Mouse (Mus musculus): ENCODE data around the gene Hrk. TPM values are rescaled to one million over a fixed set of nuclear protein-coding genes. Genes with fewer than 3 reads are reported as not detected.

Gene Hrk
- polyA plus RNA-seq, 1 experiment from 2014 or later = not detected

DNA sequence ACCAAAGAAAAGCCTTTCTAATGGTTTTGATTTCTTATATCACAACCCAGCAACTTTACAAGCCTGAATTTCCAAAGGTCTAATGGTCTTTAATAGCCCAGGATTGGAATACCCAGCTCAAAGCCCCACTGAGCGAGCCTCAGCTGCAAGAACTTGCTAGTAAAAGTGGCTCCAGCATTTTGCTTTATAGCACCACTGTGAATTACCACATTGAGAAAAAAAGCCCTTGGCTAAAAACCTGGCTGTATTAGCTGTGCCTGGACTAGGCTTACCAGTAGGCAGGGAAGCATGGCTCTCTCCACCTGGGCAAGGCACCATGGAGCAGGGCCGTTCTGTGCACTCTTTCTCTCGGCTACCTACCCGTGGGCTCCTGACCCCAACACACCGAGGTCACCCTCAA, 28.1 kb upstream of the Hrk start:
- Histone ChIP-seq H3K27ac (replicated peaks; ENCODE audit: low read depth, low read length) (0 out of 2 replicates have a peak overlapping the region, but pooled peaks have one; percentile 10), H3K27me3 (ENCODE audit: control insufficient read depth, insufficient read depth, low read length) (no peaks in the 10 kb centered on the region), H3K4me3 (ENCODE audit: low read depth, low read length) (no peak overlapping the region), H3K36me3 (ENCODE audit: control insufficient read depth, insufficient read depth, low read length) (no peaks in the 10 kb centered on the region; the same call in 1 of the 2 replicates), H3K4me2 (ENCODE audit: low read depth, severe bottlenecking) (no peak overlapping the region), H3K9ac (ENCODE audit: low read length) (no peak overlapping the region), H3K4me1 (ENCODE audit: control insufficient read depth, insufficient read depth, low read length) (0 out of 2 replicates have a peak, but pooled peaks cover 2% of the 10 kb centered on the region), H3K9me3 (ENCODE audit: control insufficient read depth, low read length) (no peaks in the 10 kb centered on the region)
- WGBS = 67% methylated on average over 5 of the region's 5 CpGs
- ATAC-seq (ENCODE audit: insufficient number of reproducible peaks, low FRiP score, low TSS enrichment, low read depth) (no peak), DNase-seq (ENCODE audit: low spot score) (no peak)

DNA sequence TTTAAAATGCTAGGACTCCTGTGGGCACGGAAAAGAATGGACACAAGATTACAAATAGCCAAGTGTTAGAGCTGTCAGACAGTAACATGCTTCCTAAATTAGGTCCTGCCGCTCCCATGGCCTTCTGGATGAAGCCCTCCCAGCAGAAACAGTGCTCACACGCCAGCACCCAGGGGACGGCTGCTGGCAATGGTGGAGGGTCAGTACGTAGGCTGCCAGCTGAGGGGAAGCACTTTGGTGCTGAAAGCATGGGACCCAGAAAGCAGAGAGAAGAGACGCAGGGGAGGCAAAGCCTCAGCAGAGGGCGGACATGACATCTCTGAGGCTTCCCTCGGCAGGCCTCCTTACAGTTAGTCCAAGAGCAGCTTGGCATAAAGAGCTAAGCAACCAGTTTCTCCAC, 24.8 kb upstream of the Hrk start:
- 0 out of 2 replicates have a peak, but pooled peaks cover 2% of the 10 kb centered on the region for H3K4me1 ChIP-seq (ENCODE audit: control insufficient read depth, insufficient read depth, low read length)
- H3K4me3 ChIP-seq (ENCODE audit: low read depth, low read length) = no peak overlapping the region
- H3K9me3 ChIP-seq (ENCODE audit: control insufficient read depth, low read length) = no peaks in the 10 kb centered on the region
- H3K27me3 ChIP-seq (ENCODE audit: control insufficient read depth, insufficient read depth, low read length) = no peaks in the 10 kb centered on the region
- no peak overlapping the region for H3K4me2 ChIP-seq (ENCODE audit: low read depth, severe bottlenecking)
- no peak overlapping the region for H3K9ac ChIP-seq (ENCODE audit: low read length)
- ATAC-seq (ENCODE audit: insufficient number of reproducible peaks, low FRiP score, low TSS enrichment, low read depth) (no peak), DNase-seq (ENCODE audit: low spot score) (no peak)
- peaks cover 3% of the 10 kb centered on the region; the same call in 1 of the 2 replicates for H3K36me3 ChIP-seq (ENCODE audit: control insufficient read depth, insufficient read depth, low read length)
- H3K27ac ChIP-seq (replicated peaks; ENCODE audit: low read depth, low read length) = no peak overlapping the region
- 92% methylated on average over 8 of the region's 8 CpGs for WGBS

GRCm38 (mm10) chr5:118142471-118142870, 22.0 kb upstream of the Hrk start:
- Histone ChIP-seq H3K4me2 (ENCODE audit: low read depth, severe bottlenecking) (no peak overlapping the region), H3K27me3 (ENCODE audit: control insufficient read depth, insufficient read depth, low read length) (no peaks in the 10 kb centered on the region), H3K36me3 (ENCODE audit: control insufficient read depth, insufficient read depth, low read length) (peaks cover 3% of the 10 kb centered on the region; the same call in 1 of the 2 replicates), H3K9ac (ENCODE audit: low read length) (no peak overlapping the region), H3K4me1 (ENCODE audit: control insufficient read depth, insufficient read depth, low read length) (no peaks in the 10 kb centered on the region), H3K4me3 (ENCODE audit: low read depth, low read length) (no peak overlapping the region), H3K9me3 (ENCODE audit: control insufficient read depth, low read length) (no peaks in the 10 kb centered on the region), H3K27ac (replicated peaks; ENCODE audit: low read depth, low read length) (no peak overlapping the region)
- ATAC-seq (ENCODE audit: insufficient number of reproducible peaks, low FRiP score, low TSS enrichment, low read depth) (no peak), DNase-seq (ENCODE audit: low spot score) (no peak)
- WGBS = 85% methylated on average over 8 of the region's 8 CpGs

DNA sequence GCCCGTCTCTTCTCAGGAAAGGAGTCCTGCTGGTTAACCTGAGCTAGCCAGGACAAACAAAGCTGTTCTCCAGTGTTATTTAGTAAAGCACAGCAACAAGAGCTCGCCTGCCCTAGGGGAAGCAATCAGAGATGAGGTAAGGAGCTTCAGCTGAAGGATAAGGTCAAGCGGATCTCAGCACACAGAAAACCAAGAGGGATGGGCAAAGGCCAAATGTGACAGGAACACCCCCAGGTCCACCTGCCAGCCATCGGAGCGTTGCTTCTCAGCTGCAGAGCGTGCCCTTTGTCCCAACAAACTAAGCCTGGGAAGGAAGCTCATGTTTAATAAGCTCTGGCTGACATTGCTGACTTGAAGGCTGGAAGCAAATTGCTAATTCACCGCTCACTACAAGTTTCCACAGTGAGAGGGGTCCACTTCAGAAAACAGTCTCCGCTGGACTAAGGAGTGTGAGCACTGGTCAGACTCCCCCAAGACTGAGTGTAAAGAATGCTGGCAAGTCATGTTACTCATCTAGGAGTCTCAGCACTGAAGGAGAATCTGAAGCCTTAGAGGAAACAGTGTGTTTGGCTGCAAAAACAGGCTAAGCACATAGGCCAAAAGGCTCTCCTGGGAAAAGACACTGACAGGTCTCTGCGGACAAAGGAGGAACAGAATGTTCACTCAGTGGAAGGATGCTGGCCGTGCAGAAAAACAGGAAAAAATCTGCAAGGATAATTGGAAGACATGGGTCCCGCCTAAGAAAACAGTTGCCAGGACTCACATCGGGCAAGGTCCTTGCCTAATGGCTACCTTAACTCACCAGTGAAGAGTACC, 21.0 kb upstream of the Hrk start:
- Histone ChIP-seq H3K36me3 (ENCODE audit: control insufficient read depth, insufficient read depth, low read length) (peaks cover 3% of the 10 kb centered on the region; the same call in 1 of the 2 replicates), H3K27me3 (ENCODE audit: control insufficient read depth, insufficient read depth, low read length) (no peaks in the 10 kb centered on the region), H3K9ac (ENCODE audit: low read length) (no peak overlapping the region), H3K4me1 (ENCODE audit: control insufficient read depth, insufficient read depth, low read length) (no peaks in the 10 kb centered on the region), H3K27ac (replicated peaks; ENCODE audit: low read depth, low read length) (no peak overlapping the region), H3K4me3 (ENCODE audit: low read depth, low read length) (no peak overlapping the region), H3K9me3 (ENCODE audit: control insufficient read depth, low read length) (no peaks in the 10 kb centered on the region), H3K4me2 (ENCODE audit: low read depth, severe bottlenecking) (no peak overlapping the region)
- WGBS = 89% methylated on average over 12 of the region's 12 CpGs
- ATAC-seq (ENCODE audit: insufficient number of reproducible peaks, low FRiP score, low TSS enrichment, low read depth) = no peak
- DNase-seq (ENCODE audit: low spot score) = no peak

GRCm38 (mm10) chr5:118144327-118144726, 20.1 kb upstream of the Hrk start:
- Histone ChIP-seq H3K4me3 (ENCODE audit: low read depth, low read length) (no peak overlapping the region), H3K9me3 (ENCODE audit: control insufficient read depth, low read length) (no peaks in the 10 kb centered on the region), H3K36me3 (ENCODE audit: control insufficient read depth, insufficient read depth, low read length) (peaks cover 3% of the 10 kb centered on the region; the same call in 1 of the 2 replicates), H3K27me3 (ENCODE audit: control insufficient read depth, insufficient read depth, low read length) (no peaks in the 10 kb centered on the region), H3K4me1 (ENCODE audit: control insufficient read depth, insufficient read depth, low read length) (no peaks in the 10 kb centered on the region), H3K9ac (ENCODE audit: low read length) (no peak overlapping the region), H3K4me2 (ENCODE audit: low read depth, severe bottlenecking) (no peak overlapping the region), H3K27ac (replicated peaks; ENCODE audit: low read depth, low read length) (no peak overlapping the region)
- no peak for DNase-seq (ENCODE audit: low spot score)
- ATAC-seq (ENCODE audit: insufficient number of reproducible peaks, low FRiP score, low TSS enrichment, low read depth) = no peak
- 89% methylated on average over 4 of the region's 4 CpGs for WGBS

DNA sequence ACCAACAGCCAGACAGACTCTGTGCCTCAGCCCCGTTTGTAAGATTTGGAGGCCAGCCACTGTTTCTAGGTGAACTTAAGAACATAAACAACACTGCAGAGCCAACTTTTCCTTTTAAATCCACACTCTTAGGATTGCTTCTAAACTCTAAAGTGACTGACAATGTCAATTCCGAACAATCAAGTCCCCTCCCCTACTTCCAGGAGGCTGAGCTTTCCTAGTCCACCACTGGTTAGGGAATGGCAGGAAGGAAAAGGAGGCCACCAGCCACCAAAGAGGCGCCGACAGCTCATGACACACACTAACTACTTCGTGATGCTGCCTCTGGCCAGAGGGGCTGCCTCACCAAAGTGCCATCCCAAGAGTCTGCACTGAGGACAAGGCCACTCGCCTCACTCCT, 19.7 kb upstream of the Hrk start:
- no peak overlapping the region for H3K4me2 ChIP-seq (ENCODE audit: low read depth, severe bottlenecking)
- no peaks in the 10 kb centered on the region for H3K9me3 ChIP-seq (ENCODE audit: control insufficient read depth, low read length)
- no peaks in the 10 kb centered on the region for H3K27me3 ChIP-seq (ENCODE audit: control insufficient read depth, insufficient read depth, low read length)
- no peak overlapping the region for H3K4me3 ChIP-seq (ENCODE audit: low read depth, low read length)
- no peak overlapping the region for H3K9ac ChIP-seq (ENCODE audit: low read length)
- H3K4me1 ChIP-seq (ENCODE audit: control insufficient read depth, insufficient read depth, low read length) = no peaks in the 10 kb centered on the region
- no peak overlapping the region for H3K27ac ChIP-seq (replicated peaks; ENCODE audit: low read depth, low read length)
- no peak for DNase-seq (ENCODE audit: low spot score)
- peaks cover 3% of the 10 kb centered on the region; the same call in 1 of the 2 replicates for H3K36me3 ChIP-seq (ENCODE audit: control insufficient read depth, insufficient read depth, low read length)
- WGBS = 81% methylated on average over 6 of the region's 6 CpGs
- ATAC-seq (ENCODE audit: insufficient number of reproducible peaks, low FRiP score, low TSS enrichment, low read depth) = no peak

DNA sequence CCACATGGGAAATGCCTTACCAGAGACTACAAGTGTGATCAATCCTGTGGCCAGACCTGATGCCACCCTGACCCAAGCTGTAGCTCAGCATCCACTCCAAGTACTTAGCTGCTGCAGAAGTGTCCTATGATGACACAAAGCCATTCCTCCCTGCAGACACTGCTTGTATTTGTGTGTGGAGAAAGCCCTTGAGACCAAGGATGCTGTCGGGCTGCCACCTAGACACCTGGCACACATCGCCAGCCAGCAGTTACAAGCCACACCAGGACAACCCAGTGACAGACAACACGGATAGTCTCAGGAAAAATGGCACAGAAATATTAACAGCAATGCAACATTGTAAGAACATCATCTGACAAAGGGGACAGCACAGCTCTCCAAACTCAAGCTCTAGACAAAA, 19.0 kb upstream of the Hrk start:
- DNase-seq (ENCODE audit: low spot score) = no peak

GRCm38 (mm10) chr5:118145999-118146679, 18.3 kb upstream of the Hrk start:
- no peaks in the 10 kb centered on the region for H3K9me3 ChIP-seq (ENCODE audit: control insufficient read depth, low read length)
- H3K4me3 ChIP-seq (ENCODE audit: low read depth, low read length) = no peak overlapping the region
- peaks cover 4% of the 10 kb centered on the region; the same call in 1 of the 2 replicates for H3K36me3 ChIP-seq (ENCODE audit: control insufficient read depth, insufficient read depth, low read length)
- WGBS = 93% methylated on average over 15 of the region's 15 CpGs
- no peak for ATAC-seq (ENCODE audit: insufficient number of reproducible peaks, low FRiP score, low TSS enrichment, low read depth)
- H3K9ac ChIP-seq (ENCODE audit: low read length) = no peak overlapping the region
- no peak for DNase-seq (ENCODE audit: low spot score)
- no peak overlapping the region for H3K4me2 ChIP-seq (ENCODE audit: low read depth, severe bottlenecking)
- no peak overlapping the region for H3K27ac ChIP-seq (replicated peaks; ENCODE audit: low read depth, low read length)
- no peaks in the 10 kb centered on the region for H3K27me3 ChIP-seq (ENCODE audit: control insufficient read depth, insufficient read depth, low read length)
- no peaks in the 10 kb centered on the region for H3K4me1 ChIP-seq (ENCODE audit: control insufficient read depth, insufficient read depth, low read length)

More for the DNA sequence above, 19.0 kb upstream of the Hrk start:
- ATAC-seq (ENCODE audit: insufficient number of reproducible peaks, low FRiP score, low TSS enrichment, low read depth) = no peak
- H3K27me3 ChIP-seq (ENCODE audit: control insufficient read depth, insufficient read depth, low read length) = no peaks in the 10 kb centered on the region
- H3K4me3 ChIP-seq (ENCODE audit: low read depth, low read length) = no peak overlapping the region
- no peak overlapping the region for H3K4me2 ChIP-seq (ENCODE audit: low read depth, severe bottlenecking)
- no peak overlapping the region for H3K27ac ChIP-seq (replicated peaks; ENCODE audit: low read depth, low read length)
- WGBS = 92% methylated on average over 3 of the region's 3 CpGs
- H3K36me3 ChIP-seq (ENCODE audit: control insufficient read depth, insufficient read depth, low read length) = peaks cover 3% of the 10 kb centered on the region; the same call in 1 of the 2 replicates
- no peak overlapping the region for H3K9ac ChIP-seq (ENCODE audit: low read length)
- no peaks in the 10 kb centered on the region for H3K9me3 ChIP-seq (ENCODE audit: control insufficient read depth, low read length)
- no peaks in the 10 kb centered on the region for H3K4me1 ChIP-seq (ENCODE audit: control insufficient read depth, insufficient read depth, low read length)

Data from limb, embryonic 11.5 days (tissue).